Mouse (Mus musculus) lung, adult 18-20 months (tissue): ENCODE results near the gene 9330161L09Rik.

Experiments
- DNase-seq, 2 experiments: peaks; one replicate each; pipeline ENCODE4 v3.0.0; 2022; ENCODE audit warnings: mixed read lengths in 2 of 2

Gene 9330161L09Rik

GRCm38 (mm10) chr12:103388505-103389347 lies 18.9 kb downstream of the 9330161L09Rik start, which contains the start of gene Otub2:
Gene Otub2, plus strand, starts transcription at chr12:103388682.
- peak; percentile 98 for DNase-seq

GRCm38 (mm10) chr12:103380226-103380625 lies 27.4 kb downstream of the 9330161L09Rik start:
- DNase-seq = no peak

- DNase-seq = no peak
Measured at GRCm38 (mm10) chr12:103376774-103377173, 30.8 kb downstream of the 9330161L09Rik start.

GRCm38 (mm10) chr12:103376124-103376523 lies 31.5 kb downstream of the 9330161L09Rik start:
- DNase-seq = no peak

GRCm38 (mm10) chr12:103373530-103374236 lies 33.9 kb downstream of the 9330161L09Rik start:
- DNase-seq = no peak

- peak; percentile 40 to 48 for DNase-seq
Measured at GRCm38 (mm10) chr12:103371711-103372110, 35.9 kb downstream of the 9330161L09Rik start.

- DNase-seq = no peak
Measured at GRCm38 (mm10) chr12:103370861-103371260, 36.8 kb downstream of the 9330161L09Rik start.

- no peak for DNase-seq
Measured at GRCm38 (mm10) chr12:103368777-103369176, 38.8 kb downstream of the 9330161L09Rik start.

- no peak for DNase-seq
Measured at GRCm38 (mm10) chr12:103368326-103368669, 39.3 kb downstream of the 9330161L09Rik start.

GRCm38 (mm10) chr12:103367620-103368325 lies 39.8 kb downstream of the 9330161L09Rik start:
- DNase-seq = peak; percentile 44 to 48

- no peak for DNase-seq
Measured at GRCm38 (mm10) chr12:103367171-103367570, 40.4 kb downstream of the 9330161L09Rik start.

- DNase-seq = no peak
Measured at GRCm38 (mm10) chr12:103362336-103362735, 45.3 kb downstream of the 9330161L09Rik start.

GRCm38 (mm10) chr12:103361539-103362307 lies 45.9 kb downstream of the 9330161L09Rik start:
- no peak for DNase-seq

GRCm38 (mm10) chr12:103360812-103361211 lies 46.8 kb downstream of the 9330161L09Rik start:
- DNase-seq = no peak

- DNase-seq = no peak
Measured at GRCm38 (mm10) chr12:103358951-103359801, 48.4 kb downstream of the 9330161L09Rik start.

GRCm38 (mm10) chr12:103358216-103358615 lies 49.4 kb downstream of the 9330161L09Rik start:
- no peak for DNase-seq
